Mouse (Mus musculus) heart, adult 2 months (tissue): ENCODE measurements around the gene Mtf1.

ENCODE experiments used
- EP300 ChIP-seq: fragments of 200-500 bp; IDR thresholded peaks from 2 replicates; pipeline ENCODE4 v1.6.1; 2011; ENCODE audit warnings: low read depth, low read length, control low read depth; ENCODE audit not compliant: insufficient read depth
- POLR2A ChIP-seq: fragments of 200-500 bp; IDR thresholded peaks from 2 replicates; pipeline ENCODE4 v1.6.1; 2011; ENCODE audit warnings: mild to moderate bottlenecking, low read depth, low read length, control low read depth; ENCODE audit not compliant: insufficient read depth

DNA sequence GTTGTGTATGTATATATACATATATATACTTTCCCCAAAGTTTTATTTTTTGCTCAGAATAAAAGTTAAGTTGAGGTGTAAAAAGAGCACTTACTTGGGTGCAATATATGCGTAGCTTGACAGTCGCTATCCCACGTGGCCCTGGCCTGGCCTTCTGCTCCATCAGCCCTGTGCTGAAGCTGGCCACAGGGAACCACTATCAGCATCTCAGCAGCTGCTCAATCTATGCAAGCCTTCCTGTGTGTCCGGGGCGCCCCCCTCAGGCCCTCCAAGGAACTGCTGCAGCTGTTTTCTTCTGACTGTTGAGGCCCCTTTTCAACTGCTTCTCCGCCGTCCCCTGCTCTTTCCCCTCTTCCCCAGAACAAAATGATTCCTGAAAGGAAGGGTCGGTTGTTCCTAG is 45.7 kb downstream of the Mtf1 start:
- TF ChIP-seq POLR2A = no peak
- no peak for TF ChIP-seq EP300
